Mouse (Mus musculus) E14TG2a.4 (cell line): ENCODE measurements around the gene Fcho2.

ENCODE experiments used
- H3K27me3 ChIP-seq: 2 replicates; pipeline ENCODE4 v1.6.1; 2014; ENCODE audit warnings: low read length, control low read depth; ENCODE audit not compliant: insufficient read depth
- H3K36me3 ChIP-seq: 2 replicates; pipeline ENCODE4 v1.6.1; 2014; ENCODE audit warnings: low read length, control low read depth; ENCODE audit not compliant: insufficient read depth
- H3K4me1 ChIP-seq: replicated peaks from 2 replicates; pipeline ENCODE4 v1.6.1; 2014; ENCODE audit warnings: low read depth, low read length, control low read depth
- H3K4me3 ChIP-seq: replicated peaks from 2 replicates; pipeline ENCODE4 v1.5.1; 2014; ENCODE audit warnings: mild to moderate bottlenecking, low read length
- H3K9me3 ChIP-seq: 2 replicates; pipeline ENCODE4 v1.6.1; 2014; ENCODE audit warnings: low read length, control low read depth
- CTCF ChIP-seq: conservative IDR thresholded peaks from 2 replicates; pipeline ENCODE4 v1.5.1; 2014; ENCODE audit warnings: low read length
- NANOG ChIP-seq: IDR thresholded peaks from 2 replicates; pipeline ENCODE4 v1.6.1; 2014; ENCODE audit warnings: borderline replicate concordance, low read length, mixed read lengths
- POU5F1 ChIP-seq: IDR thresholded peaks from 2 replicates; pipeline ENCODE4 v1.6.1; 2014; ENCODE audit warnings: low read length, borderline replicate concordance

Fcho2 gene

GRCm38 (mm10) chr13:98786970-98787685, 28.1 kb downstream of the Fcho2 start:
- no peaks in the 10 kb centered on the region for H3K27me3 ChIP-seq

GRCm38 (mm10) chr13:98777959-98778358, 37.3 kb downstream of the Fcho2 start:
- H3K27me3 ChIP-seq = no peaks in the 10 kb centered on the region
- peaks cover 29% of the 10 kb centered on the region for H3K36me3 ChIP-seq
- H3K4me1 ChIP-seq = no peaks in the 10 kb centered on the region
- TF ChIP-seq POU5F1 = no peak
- TF ChIP-seq CTCF = no peak
- no peaks in the 10 kb centered on the region for H3K9me3 ChIP-seq
- H3K4me3 ChIP-seq = no peak overlapping the region

More at GRCm38 (mm10) chr13:98786970-98787685, 28.1 kb downstream of the Fcho2 start:
- no peak for TF ChIP-seq NANOG
- no peak for TF ChIP-seq CTCF
- TF ChIP-seq POU5F1 = no peak
- H3K4me1 ChIP-seq = no peaks in the 10 kb centered on the region
- H3K4me3 ChIP-seq = no peak overlapping the region
- peaks cover 37% of the 10 kb centered on the region for H3K36me3 ChIP-seq
- H3K9me3 ChIP-seq = no peaks in the 10 kb centered on the region

GRCm38 (mm10) chr13:98771484-98771883, 43.8 kb downstream of the Fcho2 start:
- peaks cover 13% of the 10 kb centered on the region for H3K36me3 ChIP-seq
- H3K9me3 ChIP-seq = no peaks in the 10 kb centered on the region
- no peaks in the 10 kb centered on the region for H3K27me3 ChIP-seq
- 0 out of 2 replicates have a peak, but pooled peaks cover 5% of the 10 kb centered on the region for H3K4me1 ChIP-seq
- TF ChIP-seq NANOG (no peak), CTCF (no peak), POU5F1 (no peak)
- H3K4me3 ChIP-seq = no peak overlapping the region

- Histone ChIP-seq H3K36me3 (peaks cover 8% of the 10 kb centered on the region; the same call in 1 of the 2 replicates), H3K27me3 (no peaks in the 10 kb centered on the region), H3K4me3 (no peak overlapping the region), H3K4me1 (0 out of 2 replicates have a peak, but pooled peaks cover 5% of the 10 kb centered on the region), H3K9me3 (no peaks in the 10 kb centered on the region)
- TF ChIP-seq NANOG (no peak), POU5F1 (no peak), CTCF (no peak)
Observed at GRCm38 (mm10) chr13:98768329-98768728, 46.9 kb downstream of the Fcho2 start.

- H3K4me3 ChIP-seq = no peak overlapping the region
- H3K4me1 ChIP-seq = no peaks in the 10 kb centered on the region
- H3K27me3 ChIP-seq = no peaks in the 10 kb centered on the region
- TF ChIP-seq POU5F1 (no peak), NANOG (no peak), CTCF (no peak)
- H3K36me3 ChIP-seq = peaks cover 8% of the 10 kb centered on the region; the same call in 1 of the 2 replicates
- H3K9me3 ChIP-seq = no peaks in the 10 kb centered on the region
Observed at GRCm38 (mm10) chr13:98761771-98762170, 53.5 kb downstream of the Fcho2 start.

- Histone ChIP-seq H3K4me3 (no peak overlapping the region), H3K27me3 (no peaks in the 10 kb centered on the region), H3K9me3 (no peaks in the 10 kb centered on the region), H3K36me3 (peaks cover 3% of the 10 kb centered on the region; the same call in 1 of the 2 replicates), H3K4me1 (no peaks in the 10 kb centered on the region)
- no peak for TF ChIP-seq CTCF
- no peak for TF ChIP-seq POU5F1
- TF ChIP-seq NANOG = no peak
Observed at GRCm38 (mm10) chr13:98755886-98756285, 59.4 kb downstream of the Fcho2 start.

GRCm38 (mm10) chr13:98744679-98745078, 70.6 kb downstream of the Fcho2 start:
- no peak for TF ChIP-seq NANOG
- TF ChIP-seq CTCF = no peak
- TF ChIP-seq POU5F1 = no peak
- peaks cover 43% of the 10 kb centered on the region for H3K36me3 ChIP-seq
- H3K4me3 ChIP-seq = no peak overlapping the region
- no peaks in the 10 kb centered on the region for H3K27me3 ChIP-seq
- H3K9me3 ChIP-seq = no peaks in the 10 kb centered on the region
- H3K4me1 ChIP-seq = no peaks in the 10 kb centered on the region

- H3K4me1 ChIP-seq = no peaks in the 10 kb centered on the region
- H3K36me3 ChIP-seq = peaks cover 43% of the 10 kb centered on the region
- H3K9me3 ChIP-seq = no peaks in the 10 kb centered on the region
- H3K4me3 ChIP-seq = no peak overlapping the region
- H3K27me3 ChIP-seq = no peaks in the 10 kb centered on the region
- TF ChIP-seq CTCF (no peak), NANOG (no peak), POU5F1 (no peak)
Observed at GRCm38 (mm10) chr13:98743829-98744228, 71.4 kb downstream of the Fcho2 start.

- H3K4me3 ChIP-seq = no peak overlapping the region
- H3K9me3 ChIP-seq = no peaks in the 10 kb centered on the region
- TF ChIP-seq POU5F1 (no peak), CTCF (no peak), NANOG (no peak)
- H3K27me3 ChIP-seq = no peaks in the 10 kb centered on the region
- H3K4me1 ChIP-seq = no peaks in the 10 kb centered on the region
- H3K36me3 ChIP-seq = peaks cover 43% of the 10 kb centered on the region
Observed at GRCm38 (mm10) chr13:98743214-98743613, 72.0 kb downstream of the Fcho2 start.
